ENCODE assay signal across 7 mouse cellular contexts in genomic region chr17:5212166-5212565, GRCm38 (mm10).
DNase-seq lines count a peak whose midpoint lies in the region; TF ChIP-seq lines count a peak whose summit lies in the region.

No protein-coding gene starts in this region.

- H3K27ac ChIP-seq in thymus, adult 2 months (ENCODE audit: control insufficient read depth, insufficient read depth, low read length) = no peak overlapping the region

- peak; percentile 41 for DNase-seq in ovary, postnatal 36 days (ENCODE audit: low spot score)
- no peak for DNase-seq in ovary, postnatal 10 days (ENCODE audit: low spot score)
- DNase-seq in cerebellum, postnatal 25 days = peak; percentile 74 to 83
- DNase-seq in heart, postnatal 4 days = peak; percentile 75
- peak; percentile 29 for DNase-seq in telencephalon, adult 2 months (ENCODE audit: low read depth, low spot score)
- no peak for DNase-seq in thymus, adult 2 months
- no peak for DNase-seq in frontal cortex, postnatal 25 days (ENCODE audit: low spot score in 2 of 2)

- H3K4me3 ChIP-seq in thymus, adult 2 months (ENCODE audit: control insufficient read depth, insufficient read depth, low read length) = no peak overlapping the region

- no peaks in the 10 kb centered on the region for H3K36me3 ChIP-seq in thymus, adult 2 months (ENCODE audit: control insufficient read depth, insufficient read depth, low read length)

- no peak for TF ChIP-seq CTCF in thymus, adult 2 months (IDR thresholded peaks at IDR 0.05; ENCODE audit: borderline replicate concordance, control insufficient read depth, extremely low read depth, insufficient read depth, low read length, poor library complexity)

- no peaks in the 10 kb centered on the region for H3K27me3 ChIP-seq in thymus, adult 2 months (ENCODE audit: control insufficient read depth, insufficient read depth, low read length)

- 84% methylated on average over 12 of the region's 12 CpGs for WGBS in thymus, adult 2 months

- peaks cover 8% of the 10 kb centered on the region for H3K4me1 ChIP-seq in thymus, adult 2 months (replicated peaks; ENCODE audit: control insufficient read depth, insufficient read depth, low read length)

- TF ChIP-seq POLR2A in thymus, adult 2 months (IDR thresholded peaks at IDR 0.05; ENCODE audit: control insufficient read depth, extremely low read depth, insufficient read depth, low read length, poor library complexity) = no peak

Comparison
In these comparisons a context has a peak if more than half of its experiments do, and no peak if none do; other contexts are left out.
1. DNase-seq: peak in ovary, postnatal 36 days (single experiment), cerebellum, postnatal 25 days (2 of 2), heart, postnatal 4 days (single experiment) and telencephalon, adult 2 months (single experiment); none in ovary, postnatal 10 days (single experiment), thymus, adult 2 months (single experiment) and frontal cortex, postnatal 25 days (0 of 2).